ENCODE assay signal across 17 mouse cellular contexts in the genomic region with DNA sequence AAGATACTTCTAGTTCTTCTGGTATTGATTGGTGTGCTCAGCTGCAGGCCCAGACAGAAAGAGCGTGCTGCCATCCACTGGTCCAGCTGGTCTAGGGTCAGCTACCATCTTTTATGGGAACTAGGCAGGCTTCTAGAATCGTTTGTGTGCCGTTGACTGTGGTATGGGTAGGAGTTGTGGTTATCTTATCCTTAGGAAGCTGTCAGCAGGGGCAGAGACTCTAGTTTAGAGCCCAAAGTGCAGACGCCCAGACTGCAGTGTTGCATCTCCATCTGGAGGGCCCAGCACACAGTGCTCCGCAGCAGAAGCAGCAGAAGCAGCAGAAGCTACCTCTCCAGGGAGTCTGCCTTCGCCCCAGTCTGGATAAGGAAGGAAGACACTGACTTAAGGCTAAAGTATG.
DNase-seq lines count a peak whose midpoint lies in the region; TF ChIP-seq lines count a peak whose summit lies in the region.
"Had no signal": no experiment of that assay in that cellular context is flagged by ENCODE, and none has a peak within 500 bp of the region (broad histone marks: within the 10 kb centered on the region; RNA-seq: fewer than 3 reads in every experiment).

No protein-coding gene starts in this region.

- H3K27me3 ChIP-seq in heart, adult 2 months (ENCODE audit: control insufficient read depth, insufficient read depth, low read length), result no peaks in the 10 kb centered on the region
- H3K27me3 ChIP-seq in cerebellum, adult 2 months (ENCODE audit: control insufficient read depth, insufficient read depth, low read length), result no peaks in the 10 kb centered on the region
- H3K27me3 ChIP-seq: limb, embryonic 12.5 days had no signal

- no peak for TF ChIP-seq POLR2A in heart, adult 2 months (IDR thresholded peaks at IDR 0.05; ENCODE audit: insufficient read depth, low read depth, low read length)
- TF ChIP-seq POLR2A in cerebellum, adult 2 months (IDR thresholded peaks at IDR 0.05; ENCODE audit: borderline replicate concordance, insufficient read depth, low read length), result no peak

- H3K79me2 ChIP-seq in heart, adult 2 months (replicated peaks; ENCODE audit: control insufficient read depth, insufficient read depth, low read length), result peaks cover 12% of the 10 kb centered on the region

- peaks cover 45% of the 10 kb centered on the region for H3K36me3 ChIP-seq in heart, adult 2 months (ENCODE audit: control insufficient read depth, insufficient read depth, low read length)

- H3K9ac ChIP-seq in heart, adult 2 months (ENCODE audit: low read depth, low read length), result peak overlapping the region; percentile 40; the same call in 1 of the 2 replicates
- H3K9ac ChIP-seq: limb, embryonic 12.5 days; lung, embryonic 14.5 days; midbrain, embryonic 12.5 days had no signal

- no peak overlapping the region for H3K4me3 ChIP-seq in heart, adult 2 months
- H3K4me3 ChIP-seq in layer of hippocampus, adult 2 months, result no peak overlapping the region
- H3K4me3 ChIP-seq in brown adipose tissue, adult 24 weeks (ENCODE audit: insufficient read depth, low read depth, low read length), result peak overlapping the region; percentile 6; the same call in 1 of the 2 replicates
- H3K4me3 ChIP-seq in cerebellum, adult 2 months (replicated peaks; ENCODE audit: insufficient read depth, low read depth, low read length), result no peak overlapping the region
- H3K4me3 ChIP-seq: limb, embryonic 12.5 days; midbrain, embryonic 12.5 days had no signal

- H3K4me1 ChIP-seq in heart, adult 2 months (ENCODE audit: control insufficient read depth, insufficient read depth, low read length), result peaks cover 23% of the 10 kb centered on the region
- H3K4me1 ChIP-seq in brown adipose tissue, adult 24 weeks (ENCODE audit: control insufficient read depth, insufficient read depth, insufficient read length, low read length), result peaks cover 16% of the 10 kb centered on the region
- no peaks in the 10 kb centered on the region for H3K4me1 ChIP-seq in cerebellum, adult 2 months (ENCODE audit: control insufficient read depth, insufficient read depth, low read length)

- intact Hi-C loops in heart, adult 2 months (cut with DNase I), result no loop called here

- 27% methylated on average over 6 of the region's 6 CpGs for WGBS in heart, adult 2 months
- 77% methylated on average over 6 of the region's 6 CpGs for WGBS in cerebellum, adult 2 months

- peak; percentile 29 for TF ChIP-seq CTCF in heart, adult 2 months (IDR thresholded peaks at IDR 0.05)
- TF ChIP-seq CTCF in layer of hippocampus, adult 2 months (conservative IDR thresholded peaks at IDR 0.05), result peak; percentile 27; the same call in 1 of the 2 replicates
- no peak for TF ChIP-seq CTCF in cerebellum, adult 2 months (IDR thresholded peaks at IDR 0.05; ENCODE audit: borderline replicate concordance, insufficient read depth, low read depth, low read length)

- H3K27ac ChIP-seq in heart, adult 2 months, result peak overlapping the region; percentile 1; the same call in 1 of the 2 replicates
- peak overlapping the region; percentile 14; the same call in 1 of the 2 replicates for H3K27ac ChIP-seq in layer of hippocampus, adult 2 months
- H3K27ac ChIP-seq in brown adipose tissue, adult 24 weeks (replicated peaks; ENCODE audit: low read depth, low read length), result peak overlapping the region; percentile 7
- H3K27ac ChIP-seq in cerebellum, adult 2 months (ENCODE audit: insufficient read depth, low read length), result no peak overlapping the region
- H3K27ac ChIP-seq: limb, embryonic 12.5 days; macrophage; midbrain, embryonic 12.5 days had no signal

- no peak for TF ChIP-seq EP300 in heart, adult 2 months (IDR thresholded peaks at IDR 0.05; ENCODE audit: insufficient read depth, low read depth, low read length)

- peak in 1 of 2 experiments; percentile 25 for DNase-seq in heart, adult 2 months
- DNase-seq in heart, adult 8-10 months (ENCODE audit: low spot score), result no peak
- DNase-seq in layer of hippocampus, adult 2 months (ENCODE audit: low spot score in 2 of 2), result no peak
- DNase-seq in layer of hippocampus, adult 9-10 months (ENCODE audit: low spot score), result no peak
- DNase-seq in 416B (ENCODE audit: low read depth), result peak; percentile 24
- no peak for DNase-seq in cerebellum, adult 2 months
- DNase-seq: adrenal gland, adult 8-10 months; cerebellum, adult 11 months; cerebellum, postnatal 25 days; gastrocnemius, postnatal 36 days; kidney, adult 11 months; lung, embryonic 14.5 days; right cerebral cortex, postnatal 4 days had no signal
